Mouse (Mus musculus) heart, adult 2 months (tissue): ENCODE data around the gene Aup1.

Experiments
- CTCF ChIP-seq: fragments of 200-600 bp; IDR thresholded peaks from 2 replicates; pipeline ENCODE4 v1.8.1; 2022; ENCODE audit warnings: antibody characterized with exemption, mild to moderate bottlenecking, moderate library complexity
- POLR2A ChIP-seq: fragments of 200-500 bp; IDR thresholded peaks from 2 replicates; pipeline ENCODE4 v1.6.1; 2011; ENCODE audit warnings: mild to moderate bottlenecking, low read depth, low read length, control low read depth; ENCODE audit not compliant: insufficient read depth

GRCm38 (mm10) chr6:83057790-83058189 lies 3.5 kb downstream of the Aup1 start, which contains the start of gene Dqx1:
- no peak for TF ChIP-seq POLR2A
- TF ChIP-seq CTCF, result no peak
